Mouse (Mus musculus): ENCODE data around the gene Cacnb4. TPM values are rescaled to one million over a fixed set of nuclear protein-coding genes. Genes with fewer than 3 reads are reported as not detected.

Cacnb4 gene
- polyA plus RNA-seq, 1 experiment from 2014 or later: 1.1 TPM

DNA sequence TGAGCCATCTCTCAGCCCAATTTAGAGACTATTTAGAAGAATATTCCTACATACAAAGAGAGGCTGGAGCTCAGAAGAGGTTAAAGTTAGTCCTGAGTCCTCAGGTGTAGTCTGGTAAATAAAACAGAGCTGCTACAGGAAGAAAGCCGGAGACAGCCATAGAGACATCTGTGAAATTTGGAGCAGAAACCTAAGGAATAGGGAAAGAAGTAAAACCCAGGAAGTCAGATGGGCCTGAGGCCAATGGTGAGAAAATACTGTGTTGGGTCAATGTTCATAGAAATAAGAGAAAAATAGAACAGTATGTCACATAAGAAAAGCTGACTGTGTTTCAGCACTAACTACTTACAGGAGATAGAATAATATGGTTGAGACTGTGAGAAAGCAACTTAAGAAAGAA lies 155.6 kb downstream of the Cacnb4 start:
- Histone ChIP-seq H3K4me3 (ENCODE audit: inconsistent target) (no peak overlapping the region), H3K27ac (no peak overlapping the region), H3K79me2 (ENCODE audit: inconsistent target) (no peaks in the 10 kb centered on the region), H3K36me3 (ENCODE audit: inconsistent target) (no peaks in the 10 kb centered on the region)
- 93% methylated on average over 1 of the region's 1 CpGs for WGBS (ENCODE audit: missing documents)

DNA sequence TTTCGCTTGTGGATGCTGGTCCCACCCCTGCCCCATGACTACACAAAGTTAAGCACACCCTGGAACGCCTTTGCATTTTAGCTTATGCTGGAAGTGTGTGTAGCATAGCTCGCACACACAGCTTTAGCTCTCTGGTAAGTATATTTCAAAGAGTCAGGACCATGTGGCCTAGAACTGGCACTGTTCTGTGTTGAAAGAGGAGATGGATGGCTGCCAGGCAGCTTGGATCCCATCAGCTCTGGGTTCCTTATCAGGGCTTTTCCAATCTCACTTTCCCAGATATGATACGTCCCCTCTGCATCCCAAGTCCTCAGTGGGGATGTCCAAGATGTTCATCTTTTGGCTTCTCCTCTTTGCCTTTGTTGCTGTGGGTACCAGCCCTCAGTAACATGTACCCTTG lies 157.9 kb downstream of the Cacnb4 start:
- H3K36me3 ChIP-seq (ENCODE audit: inconsistent target): no peaks in the 10 kb centered on the region
- no peak overlapping the region for H3K4me3 ChIP-seq (ENCODE audit: inconsistent target)
- no peak overlapping the region for H3K27ac ChIP-seq
- WGBS (ENCODE audit: missing documents): 94% methylated on average over 4 of the region's 4 CpGs
- no peaks in the 10 kb centered on the region for H3K79me2 ChIP-seq (ENCODE audit: inconsistent target)

- 95% methylated on average over 3 of the region's 3 CpGs for WGBS (ENCODE audit: missing documents)
- Histone ChIP-seq H3K27ac (no peak overlapping the region), H3K36me3 (ENCODE audit: inconsistent target) (no peaks in the 10 kb centered on the region), H3K4me3 (ENCODE audit: inconsistent target) (no peak overlapping the region), H3K79me2 (ENCODE audit: inconsistent target) (no peaks in the 10 kb centered on the region)
These were observed 160.1 kb downstream of the Cacnb4 start for GRCm38 (mm10) chr2:52516534-52516933.

DNA sequence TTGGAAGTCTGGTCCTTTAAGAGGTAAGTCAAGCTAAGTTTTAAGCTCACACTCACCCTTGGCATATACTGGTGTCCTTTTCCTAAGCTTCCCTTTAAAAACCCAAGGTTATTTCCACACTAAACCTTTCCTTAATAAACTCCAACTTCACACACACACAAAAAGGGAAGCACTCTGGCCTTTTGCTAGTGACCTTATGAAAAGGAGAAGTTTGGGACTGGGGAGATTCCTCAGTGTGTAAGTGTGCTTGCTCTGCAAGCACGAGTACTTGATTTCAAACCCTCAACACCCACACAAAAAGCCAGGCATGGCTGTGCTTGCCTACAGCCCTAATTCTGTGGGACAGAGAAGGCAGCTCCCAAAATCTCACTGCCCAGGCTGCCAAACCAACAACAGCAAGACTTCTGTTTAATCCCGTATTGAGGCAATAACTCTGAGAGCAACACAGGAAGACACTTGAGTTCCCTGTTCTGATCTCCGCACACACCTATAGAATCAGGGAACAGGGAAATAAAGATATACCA lies 163.7 kb downstream of the Cacnb4 start:
- H3K27ac ChIP-seq: peak overlapping the region; percentile 52
- no peak overlapping the region for H3K4me3 ChIP-seq (ENCODE audit: inconsistent target)
- no peaks in the 10 kb centered on the region for H3K36me3 ChIP-seq (ENCODE audit: inconsistent target)
- H3K79me2 ChIP-seq (ENCODE audit: inconsistent target): no peaks in the 10 kb centered on the region
- 17% methylated on average over 3 of the region's 3 CpGs for WGBS (ENCODE audit: missing documents)

DNA sequence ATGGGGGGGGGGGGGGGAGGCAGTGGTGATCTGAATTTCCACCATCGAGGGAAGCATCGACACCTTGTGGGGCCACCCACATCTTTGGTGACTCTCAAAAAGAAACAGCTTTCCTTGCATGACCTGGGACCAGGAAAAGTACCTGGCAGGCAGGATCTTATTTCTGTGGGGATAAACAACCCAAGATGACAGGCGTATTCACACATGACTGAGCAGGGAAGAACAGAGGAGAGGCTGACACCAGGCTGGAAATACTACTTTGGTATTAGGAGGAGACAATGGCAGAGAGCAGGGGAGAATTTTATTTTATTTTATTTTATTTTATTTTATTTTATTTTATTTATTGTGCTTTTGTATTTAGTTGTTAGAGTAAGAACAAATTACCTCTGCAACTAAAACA lies 164.4 kb downstream of the Cacnb4 start:
- H3K4me3 ChIP-seq (ENCODE audit: inconsistent target): no peak overlapping the region
- H3K27ac ChIP-seq: peak overlapping the region; percentile 52
- H3K36me3 ChIP-seq (ENCODE audit: inconsistent target): no peaks in the 10 kb centered on the region
- 75% methylated on average over 3 of the region's 3 CpGs for WGBS (ENCODE audit: missing documents)
- H3K79me2 ChIP-seq (ENCODE audit: inconsistent target): no peaks in the 10 kb centered on the region

DNA sequence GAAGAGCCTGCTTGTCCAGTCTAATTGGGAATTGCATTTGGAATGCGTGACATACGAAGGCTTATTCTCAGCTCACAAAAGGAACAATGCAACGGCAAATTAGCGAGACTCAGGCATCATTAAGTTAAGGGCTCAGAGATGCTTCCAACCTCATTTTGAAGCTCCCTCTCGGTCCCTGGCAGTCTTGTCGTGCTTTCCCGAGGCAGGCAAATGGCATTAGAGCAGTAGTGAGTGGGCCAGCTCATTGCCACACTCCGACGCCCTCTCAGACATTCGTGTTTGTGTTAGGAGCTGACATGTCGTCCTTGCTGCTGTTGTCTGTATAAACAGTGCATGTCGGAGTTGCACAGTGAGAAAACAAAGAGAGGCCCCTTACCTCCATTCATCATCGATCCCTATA lies 164.8 kb downstream of the Cacnb4 start:
- Histone ChIP-seq H3K36me3 (ENCODE audit: inconsistent target) (no peaks in the 10 kb centered on the region), H3K4me3 (ENCODE audit: inconsistent target) (no peak overlapping the region), H3K79me2 (ENCODE audit: inconsistent target) (no peaks in the 10 kb centered on the region), H3K27ac (no peak overlapping the region)
- 93% methylated on average over 13 of the region's 13 CpGs for WGBS (ENCODE audit: missing documents)

DNA sequence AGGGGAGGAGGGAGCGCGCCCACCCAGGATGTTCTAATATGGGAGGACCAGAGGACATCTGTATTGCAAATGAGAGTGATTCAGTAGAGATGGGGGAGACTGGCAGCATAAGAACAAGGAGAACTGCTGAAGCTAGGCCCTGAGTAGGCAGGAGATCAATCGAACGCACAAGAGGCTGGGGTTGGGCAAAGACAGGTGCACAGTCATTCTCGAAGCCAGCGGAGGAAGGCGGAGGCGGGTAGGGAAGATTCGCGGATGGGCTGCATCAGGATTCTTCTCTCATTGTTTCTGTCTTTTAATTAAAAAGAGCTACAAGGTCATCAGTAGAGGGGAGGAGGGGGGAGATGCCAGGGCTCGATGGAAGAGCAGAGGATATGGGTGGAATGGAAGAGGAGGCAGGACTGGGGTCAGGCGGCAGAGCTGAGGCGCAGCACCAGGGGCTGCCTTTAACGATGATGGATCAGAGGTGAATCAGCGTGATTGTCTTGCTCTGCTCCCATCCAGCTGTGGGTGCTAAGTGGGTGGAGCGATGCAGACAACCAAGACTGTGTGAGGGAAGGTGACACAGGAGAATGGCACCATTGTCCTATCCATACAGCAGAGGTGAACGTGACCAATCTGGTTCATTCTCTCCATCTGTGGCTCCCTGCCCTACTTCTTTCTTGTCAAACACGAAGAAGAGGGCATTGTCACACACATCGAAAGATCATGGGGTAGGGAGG lies 166.7 kb downstream of the Cacnb4 start:
- H3K4me3 ChIP-seq (ENCODE audit: inconsistent target): no peak overlapping the region
- no peaks in the 10 kb centered on the region for H3K36me3 ChIP-seq (ENCODE audit: inconsistent target)
- no peaks in the 10 kb centered on the region for H3K79me2 ChIP-seq (ENCODE audit: inconsistent target)
- no peak overlapping the region for H3K27ac ChIP-seq
- WGBS (ENCODE audit: missing documents): 95% methylated on average over 18 of the region's 19 CpGs

DNA sequence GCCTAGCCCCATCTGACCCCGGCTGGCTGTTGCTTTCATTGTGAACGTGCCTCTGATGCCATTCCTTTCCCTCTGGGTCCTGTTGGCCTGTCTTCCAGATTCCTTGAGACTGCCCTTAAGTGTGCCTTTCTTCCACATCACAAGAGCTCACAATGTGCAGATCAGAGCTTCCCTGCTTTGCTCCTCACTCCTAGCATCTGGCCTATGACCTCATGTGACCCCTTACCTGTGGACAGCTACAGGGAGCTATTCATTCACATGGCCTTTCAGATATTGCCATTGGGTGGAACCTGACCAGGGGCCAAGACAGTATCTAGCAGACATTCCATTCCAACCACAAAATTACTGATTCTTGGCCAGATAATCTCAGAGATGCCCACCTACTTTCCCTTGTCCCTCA lies 171.5 kb downstream of the Cacnb4 start:
- 95% methylated on average over 2 of the region's 2 CpGs for WGBS (ENCODE audit: missing documents)
- Histone ChIP-seq H3K4me3 (ENCODE audit: inconsistent target) (no peak overlapping the region), H3K79me2 (ENCODE audit: inconsistent target) (no peaks in the 10 kb centered on the region), H3K27ac (no peak overlapping the region), H3K36me3 (ENCODE audit: inconsistent target) (no peaks in the 10 kb centered on the region)

DNA sequence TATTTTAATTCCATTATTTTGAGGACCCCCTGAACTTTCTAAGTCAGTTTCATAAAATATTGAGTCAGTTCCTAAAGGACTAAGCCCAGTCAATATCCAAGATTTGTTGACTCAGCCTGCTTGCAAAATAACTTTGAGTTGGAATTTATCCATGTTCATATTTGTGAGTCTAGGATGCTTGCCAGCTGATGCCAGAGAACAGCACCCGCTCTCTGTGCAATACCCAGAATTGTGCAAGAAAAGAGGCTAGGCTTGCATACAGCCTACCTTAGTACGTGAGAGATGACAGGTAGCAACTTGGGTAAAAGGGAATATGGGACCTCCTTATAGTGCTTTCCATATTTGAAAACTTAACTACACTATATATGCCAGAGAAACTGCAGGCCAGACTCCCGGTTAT lies 171.9 kb downstream of the Cacnb4 start:
- WGBS (ENCODE audit: missing documents): 74% methylated on average over 3 of the region's 3 CpGs
- Histone ChIP-seq H3K4me3 (ENCODE audit: inconsistent target) (no peak overlapping the region), H3K79me2 (ENCODE audit: inconsistent target) (no peaks in the 10 kb centered on the region), H3K27ac (no peak overlapping the region), H3K36me3 (ENCODE audit: inconsistent target) (no peaks in the 10 kb centered on the region)

DNA sequence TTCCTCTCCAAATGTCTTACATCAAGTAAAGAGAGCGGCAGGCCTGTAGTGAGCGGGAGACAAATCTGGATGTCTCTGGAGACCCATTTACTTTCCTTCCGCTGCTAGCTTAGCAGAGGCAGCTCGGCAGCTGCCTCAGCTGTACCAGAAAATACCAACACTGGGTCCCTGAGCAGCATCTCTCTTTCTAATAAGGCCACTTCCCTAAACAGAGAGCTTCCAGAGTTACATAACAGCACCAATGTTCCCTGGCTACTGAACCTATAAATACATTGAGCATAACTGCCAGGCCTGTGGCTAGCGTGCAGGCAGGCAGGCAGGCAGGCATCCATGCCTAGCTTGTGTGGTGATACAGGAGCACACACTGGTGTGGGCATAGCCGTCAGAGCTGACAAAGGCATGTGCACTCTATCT lies 176.8 kb downstream of the Cacnb4 start:
- Histone ChIP-seq H3K27ac (peak overlapping the region; percentile 19; the same call in 1 of the 2 replicates), H3K4me3 (ENCODE audit: inconsistent target) (no peak overlapping the region), H3K36me3 (ENCODE audit: inconsistent target) (no peaks in the 10 kb centered on the region), H3K79me2 (ENCODE audit: inconsistent target) (no peaks in the 10 kb centered on the region)
- WGBS (ENCODE audit: missing documents): 36% methylated on average over 6 of the region's 6 CpGs

DNA sequence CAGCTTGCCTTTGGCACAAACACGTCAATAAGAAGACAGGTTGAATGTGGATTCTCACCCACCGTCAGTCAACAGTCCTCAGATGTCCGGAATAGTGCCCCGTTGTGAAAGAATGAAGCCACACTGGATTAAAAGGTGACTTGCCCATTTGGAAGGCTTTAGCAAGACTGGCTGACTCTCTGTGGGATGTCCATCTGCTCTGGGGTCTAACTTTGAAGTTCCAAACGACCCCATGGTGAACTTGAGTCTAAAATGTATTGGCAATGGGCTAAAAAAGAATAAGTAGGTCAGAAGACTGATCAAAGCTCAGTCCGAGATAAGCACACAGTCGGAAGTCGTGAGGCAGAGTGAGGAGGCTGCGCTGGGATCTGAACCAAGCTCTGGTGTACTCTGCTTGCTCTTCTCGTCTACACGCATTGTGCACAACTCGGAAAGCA lies 177.5 kb downstream of the Cacnb4 start:
- WGBS (ENCODE audit: missing documents): 93% methylated on average over 12 of the region's 12 CpGs
- H3K79me2 ChIP-seq (ENCODE audit: inconsistent target): no peaks in the 10 kb centered on the region
- H3K36me3 ChIP-seq (ENCODE audit: inconsistent target): no peaks in the 10 kb centered on the region
- H3K4me3 ChIP-seq (ENCODE audit: inconsistent target): no peak overlapping the region
- no peak overlapping the region for H3K27ac ChIP-seq

DNA sequence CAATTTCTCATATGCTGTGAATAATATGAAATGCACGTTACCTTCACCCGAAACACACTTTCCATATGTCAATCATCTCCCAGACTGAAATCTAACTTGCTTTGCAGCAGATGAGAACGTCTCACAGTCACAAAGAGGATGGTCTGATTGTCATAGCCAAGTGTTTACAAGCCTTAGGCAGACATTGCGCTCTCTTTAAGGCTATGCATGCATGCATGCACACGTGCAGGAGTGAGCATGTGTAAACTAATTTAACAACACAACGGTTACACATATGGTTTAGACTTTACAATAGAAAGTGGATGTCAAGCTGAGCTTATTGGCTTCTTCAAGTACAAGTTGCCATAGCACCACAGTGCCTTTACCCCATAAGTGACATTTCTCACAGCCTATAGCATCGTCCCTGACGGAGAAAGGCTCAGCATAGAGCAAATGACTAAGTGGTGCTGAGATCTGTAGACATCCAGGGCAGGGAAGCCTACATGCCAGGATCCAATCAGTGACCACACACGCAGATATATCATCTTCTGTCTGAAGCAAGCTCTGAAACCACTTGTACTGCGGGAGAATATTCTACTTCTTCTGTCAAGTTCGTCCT lies 181.4 kb downstream of the Cacnb4 start:
- 92% methylated on average over 11 of the region's 11 CpGs for WGBS (ENCODE audit: missing documents)

GRCm38 (mm10) chr2:52494274-52494673 lies 182.4 kb downstream of the Cacnb4 start:
- Histone ChIP-seq H3K79me2 (ENCODE audit: inconsistent target) (no peaks in the 10 kb centered on the region), H3K36me3 (ENCODE audit: inconsistent target) (no peaks in the 10 kb centered on the region), H3K4me3 (ENCODE audit: inconsistent target) (no peak overlapping the region), H3K27ac (no peak overlapping the region)
- 41% methylated on average over 7 of the region's 8 CpGs for WGBS (ENCODE audit: missing documents)

More for the DNA sequence above, 181.4 kb downstream of the Cacnb4 start:
- no peak overlapping the region for H3K27ac ChIP-seq
- no peaks in the 10 kb centered on the region for H3K36me3 ChIP-seq (ENCODE audit: inconsistent target)
- H3K4me3 ChIP-seq (ENCODE audit: inconsistent target): no peak overlapping the region
- no peaks in the 10 kb centered on the region for H3K79me2 ChIP-seq (ENCODE audit: inconsistent target)

GRCm38 (mm10) chr2:52492867-52493266 lies 183.8 kb downstream of the Cacnb4 start:
- Histone ChIP-seq H3K4me3 (ENCODE audit: inconsistent target) (no peak overlapping the region), H3K36me3 (ENCODE audit: inconsistent target) (no peaks in the 10 kb centered on the region), H3K79me2 (ENCODE audit: inconsistent target) (no peaks in the 10 kb centered on the region), H3K27ac (no peak overlapping the region)
- WGBS (ENCODE audit: missing documents): 93% methylated on average over 13 of the region's 13 CpGs

DNA sequence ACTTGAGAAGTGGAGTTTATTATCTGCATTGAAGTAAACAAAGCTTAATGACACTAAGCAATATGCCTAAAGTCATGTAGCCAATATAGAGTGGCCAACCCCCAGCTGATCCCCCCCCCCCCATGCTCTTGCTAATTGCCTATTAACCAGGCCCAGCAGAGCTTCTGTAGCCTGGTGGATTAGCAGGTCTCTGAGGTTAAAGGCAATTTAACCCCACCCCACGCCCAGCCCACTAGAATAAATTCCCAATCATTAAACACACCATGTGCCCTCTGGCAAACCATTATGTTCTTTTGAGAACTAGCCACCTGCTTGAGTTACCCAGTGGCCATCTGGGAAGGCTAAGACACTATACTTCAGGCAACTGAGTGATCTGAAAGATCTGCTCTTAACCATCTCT lies 186.8 kb downstream of the Cacnb4 start:
- WGBS (ENCODE audit: missing documents): 100% methylated on average over 1 of the region's 1 CpGs
- no peak overlapping the region for H3K27ac ChIP-seq
- H3K4me3 ChIP-seq (ENCODE audit: inconsistent target): no peak overlapping the region
- H3K79me2 ChIP-seq (ENCODE audit: inconsistent target): no peaks in the 10 kb centered on the region
- no peaks in the 10 kb centered on the region for H3K36me3 ChIP-seq (ENCODE audit: inconsistent target)
